11 mouse cellular contexts compared by ENCODE assay signal in genomic region chr6:41542983-41543382, GRCm38 (mm10). TPM values are rescaled to one million over a fixed set of nuclear protein-coding genes. Genes with fewer than 3 reads are reported as not detected.
DNase-seq lines count a peak whose midpoint lies in the region; ATAC-seq and TF ChIP-seq lines count a peak whose summit lies in the region.
"Had no signal": no experiment of that assay in that cellular context is flagged by ENCODE, and none has a peak within 500 bp of the region (broad histone marks: within the 10 kb centered on the region; RNA-seq: fewer than 3 reads in every experiment).

No protein-coding gene starts in this region.

- no peak for TF ChIP-seq POLR2A in brain, embryonic 14.5 days (IDR thresholded peaks at IDR 0.05; ENCODE audit: borderline replicate concordance, extremely low read depth, insufficient read depth, insufficient read length, poor library complexity, severe bottlenecking)

- WGBS in kidney, embryonic 14.5 days = 20% methylated on average over 3 of the region's 3 CpGs
- WGBS in forebrain, embryonic 16.5 days = 6% methylated on average over 3 of the region's 3 CpGs
- 20% methylated on average over 3 of the region's 3 CpGs for WGBS in midbrain, embryonic 12.5 days

- H3K9ac ChIP-seq in kidney, embryonic 14.5 days (ENCODE audit: low read depth, low read length) = no peak overlapping the region
- peak overlapping the region; percentile 53; the same call in 1 of the 2 replicates for H3K9ac ChIP-seq in forebrain, embryonic 16.5 days (replicated peaks; ENCODE audit: low read depth, low read length)
- H3K9ac ChIP-seq in midbrain, embryonic 12.5 days (replicated peaks) = no peak overlapping the region
- H3K9ac ChIP-seq: liver, embryonic 14.5 days had no signal

- H3K27ac ChIP-seq in kidney, embryonic 14.5 days (ENCODE audit: low read depth, low read length) = no peak overlapping the region
- no peak overlapping the region for H3K27ac ChIP-seq in forebrain, embryonic 16.5 days (ENCODE audit: low read length)
- no peak overlapping the region for H3K27ac ChIP-seq in midbrain, embryonic 12.5 days (replicated peaks)
- H3K27ac ChIP-seq: liver, embryonic 14.5 days had no signal

- no peaks in the 10 kb centered on the region for H3K9me3 ChIP-seq in kidney, embryonic 14.5 days (ENCODE audit: control insufficient read depth, low read length)
- no peaks in the 10 kb centered on the region for H3K9me3 ChIP-seq in forebrain, embryonic 16.5 days (ENCODE audit: control insufficient read depth, low read length)
- H3K9me3 ChIP-seq in midbrain, embryonic 12.5 days = no peaks in the 10 kb centered on the region

- peaks cover 10% of the 10 kb centered on the region for H3K27me3 ChIP-seq in kidney, embryonic 14.5 days (ENCODE audit: control insufficient read depth, insufficient read depth, low read length)
- no peaks in the 10 kb centered on the region for H3K27me3 ChIP-seq in forebrain, embryonic 16.5 days (replicated peaks; ENCODE audit: control insufficient read depth, insufficient read depth, low read length)
- peaks cover 14% of the 10 kb centered on the region for H3K27me3 ChIP-seq in midbrain, embryonic 12.5 days

- H3K4me2 ChIP-seq in kidney, embryonic 14.5 days (replicated peaks; ENCODE audit: low read depth, low read length) = peak overlapping the region; percentile 40
- peak overlapping the region; percentile 67 for H3K4me2 ChIP-seq in forebrain, embryonic 16.5 days (ENCODE audit: low read length)
- peak overlapping the region; percentile 57 for H3K4me2 ChIP-seq in midbrain, embryonic 12.5 days (replicated peaks)

- no peak for ATAC-seq in kidney, embryonic 14.5 days (ENCODE audit: low FRiP score, low TSS enrichment)
- peak; percentile 25 for ATAC-seq in forebrain, embryonic 16.5 days
- 0 out of 2 replicates have a peak, but pooled peaks have one; percentile 5 for ATAC-seq in midbrain, embryonic 12.5 days (ENCODE audit: low FRiP score, low read depth)
- ATAC-seq in granulocyte monocyte progenitor cell, adult 5-6 weeks (replicated peaks; ENCODE audit: poor library complexity, severe bottlenecking) = no peak

- no peaks in the 10 kb centered on the region for H3K36me3 ChIP-seq in kidney, embryonic 14.5 days (ENCODE audit: control insufficient read depth, insufficient read depth, low read length)
- H3K36me3 ChIP-seq in forebrain, embryonic 16.5 days (ENCODE audit: control insufficient read depth, insufficient read depth) = no peaks in the 10 kb centered on the region
- H3K36me3 ChIP-seq in midbrain, embryonic 12.5 days = no peaks in the 10 kb centered on the region

- H3K4me3 ChIP-seq in kidney, embryonic 14.5 days (ENCODE audit: low read length) = no peak overlapping the region; the same call in 1 of the 2 replicates
- peak overlapping the region; percentile 42 for H3K4me3 ChIP-seq in forebrain, embryonic 16.5 days (replicated peaks; ENCODE audit: low read length)
- peak overlapping the region; percentile 30 for H3K4me3 ChIP-seq in midbrain, embryonic 12.5 days

- no peak for DNase-seq in kidney, postnatal 25 days
- DNase-seq in brain, embryonic 14.5 days (ENCODE audit: low read depth) = peak; percentile 37
- DNase-seq in cerebellum, postnatal 36 days = no peak
- no peak for DNase-seq in kidney, postnatal 14 days
- DNase-seq: heart, adult 11 months had no signal

- no peak for TF ChIP-seq CTCF in brain, embryonic 14.5 days (IDR thresholded peaks at IDR 0.05; ENCODE audit: borderline replicate concordance, extremely low read depth, insufficient read depth, insufficient read length)

- peaks cover 5% of the 10 kb centered on the region; the same call in 1 of the 2 replicates for H3K4me1 ChIP-seq in kidney, embryonic 14.5 days (ENCODE audit: control insufficient read depth, insufficient read depth, low read length)
- peaks cover 16% of the 10 kb centered on the region for H3K4me1 ChIP-seq in forebrain, embryonic 16.5 days (replicated peaks; ENCODE audit: control insufficient read depth, insufficient read depth, low read length)
- H3K4me1 ChIP-seq in midbrain, embryonic 12.5 days = peaks cover 13% of the 10 kb centered on the region

RNA-seq across cellular contexts. Expression of gene Prss2, which starts 21.4 kb away (rescaled TPM):
- not detected in 2 replicates for polyA plus RNA-seq in kidney, embryonic 14.5 days (2014; fragmentation: Nextera tagmentation; extraction: Ambion mirVana)
- 0.18 TPM in 1 of 2 replicates, not detected in the other for polyA plus RNA-seq in brain, embryonic 14.5 days (2012; rRNA removed)
- polyA plus RNA-seq in forebrain, embryonic 16.5 days (2015; fragmentation: Nextera tagmentation; extraction: Ambion mirVana) = not detected in 2 replicates
- polyA plus RNA-seq in midbrain, embryonic 12.5 days (2016; fragmentation: Nextera tagmentation; extraction: Ambion mirVana) = not detected in 2 replicates
- total RNA-seq in granulocyte monocyte progenitor cell, adult 5-6 weeks (2014; fragmentation: Nextera tagmentation) = not detected in 2 replicates
- total RNA-seq in granulocyte monocyte progenitor cell, adult 5-6 weeks (2017) = not detected in 2 replicates
- total RNA-seq: MEL had no signal

Comparison
In these comparisons a context has a peak if more than half of its experiments do, and no peak if none do; other contexts are left out.
1. ATAC-seq: peak in forebrain, embryonic 16.5 days (single experiment) and midbrain, embryonic 12.5 days (single experiment); none in kidney, embryonic 14.5 days (single experiment) and granulocyte monocyte progenitor cell, adult 5-6 weeks (single experiment).
2. Peak in every context shown above with its lines, with median percentiles within 50 percentile points of each other: H3K4me2 ChIP-seq.